Comparison of ENCODE assay signal across 8 mouse cellular contexts in the genomic region with DNA sequence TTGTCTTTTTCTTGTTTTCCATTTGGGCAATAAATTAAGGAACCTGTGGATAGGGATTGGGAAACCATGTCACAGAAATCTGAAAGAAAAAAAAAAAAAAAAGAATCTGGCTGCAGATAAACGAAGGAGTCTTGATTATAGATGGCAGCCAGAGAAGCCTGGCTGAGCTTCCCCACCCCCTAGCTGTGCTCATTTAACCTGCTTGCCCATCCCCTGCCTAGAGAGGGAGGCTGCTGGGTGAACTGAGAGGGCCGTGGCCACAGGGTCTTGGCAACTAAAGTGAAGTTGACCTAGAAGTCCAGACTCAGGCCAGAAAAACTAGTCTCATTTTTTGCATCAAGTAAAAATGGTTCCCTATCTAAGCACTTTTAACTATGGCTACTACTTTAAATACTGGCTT. TPM values are rescaled to one million over a fixed set of nuclear protein-coding genes. Genes with fewer than 3 reads are reported as not detected.
DNase-seq lines count a peak whose midpoint lies in the region; ATAC-seq lines count a peak whose summit lies in the region.

No protein-coding gene starts in this region.

- no peaks in the 10 kb centered on the region for H3K27me3 ChIP-seq in lung, embryonic 16.5 days (ENCODE audit: control insufficient read depth, insufficient read depth, low read depth, low read length)
- no peaks in the 10 kb centered on the region for H3K27me3 ChIP-seq in heart, embryonic 13.5 days (replicated peaks)
- no peaks in the 10 kb centered on the region for H3K27me3 ChIP-seq in limb, embryonic 12.5 days

- DNase-seq in lung, postnatal 4 days = no peak
- DNase-seq in retina, embryonic 14.5 days (ENCODE audit: low spot score) = peak; percentile 44
- DNase-seq in gastrocnemius, adult 18-20 months (ENCODE audit: low spot score) = no peak
- no peak for DNase-seq in layer of hippocampus, adult 18-20 months (ENCODE audit: low spot score in 2 of 2)

- peak overlapping the region; percentile 85 for H3K9ac ChIP-seq in lung, embryonic 16.5 days (ENCODE audit: low read length)
- H3K9ac ChIP-seq in heart, embryonic 13.5 days = peak overlapping the region; percentile 87
- peak overlapping the region; percentile 77 for H3K9ac ChIP-seq in limb, embryonic 12.5 days (replicated peaks)

- H3K4me1 ChIP-seq in lung, embryonic 16.5 days (replicated peaks; ENCODE audit: control insufficient read depth, insufficient read depth, low read length) = peaks cover 16% of the 10 kb centered on the region
- H3K4me1 ChIP-seq in brown adipose tissue, adult 24 weeks (ENCODE audit: control insufficient read depth, insufficient read depth, insufficient read length, low read length) = peaks cover 15% of the 10 kb centered on the region; the same call in 1 of the 2 replicates
- H3K4me1 ChIP-seq in heart, embryonic 13.5 days = peaks cover 58% of the 10 kb centered on the region
- H3K4me1 ChIP-seq in limb, embryonic 12.5 days (replicated peaks) = peaks cover 31% of the 10 kb centered on the region

- peak overlapping the region; percentile 76 for H3K4me3 ChIP-seq in lung, embryonic 16.5 days (ENCODE audit: low read length)
- peak overlapping the region; percentile 73 for H3K4me3 ChIP-seq in brown adipose tissue, adult 24 weeks (ENCODE audit: insufficient read depth, low read depth, low read length)
- H3K4me3 ChIP-seq in heart, embryonic 13.5 days = peak overlapping the region; percentile 60
- peak overlapping the region; percentile 61 for H3K4me3 ChIP-seq in limb, embryonic 12.5 days (replicated peaks)

- H3K9me3 ChIP-seq in lung, embryonic 16.5 days (ENCODE audit: control insufficient read depth, low read length) = no peaks in the 10 kb centered on the region
- no peaks in the 10 kb centered on the region for H3K9me3 ChIP-seq in heart, embryonic 13.5 days
- H3K9me3 ChIP-seq in limb, embryonic 12.5 days = no peaks in the 10 kb centered on the region

- H3K27ac ChIP-seq in lung, embryonic 16.5 days (ENCODE audit: low read length) = peak overlapping the region; percentile 98
- no peak overlapping the region for H3K27ac ChIP-seq in brown adipose tissue, adult 24 weeks (replicated peaks; ENCODE audit: low read depth, low read length)
- H3K27ac ChIP-seq in heart, embryonic 13.5 days (replicated peaks) = peak overlapping the region; percentile 95
- H3K27ac ChIP-seq in limb, embryonic 12.5 days = peak overlapping the region; percentile 97

- peak overlapping the region; percentile 99 for H3K4me2 ChIP-seq in lung, embryonic 16.5 days (ENCODE audit: low read depth, low read length)
- peak overlapping the region; percentile 83 for H3K4me2 ChIP-seq in heart, embryonic 13.5 days
- H3K4me2 ChIP-seq in limb, embryonic 12.5 days = peak overlapping the region; percentile 95

- ATAC-seq in lung, embryonic 16.5 days (ENCODE audit: low read depth) = no peak
- ATAC-seq in heart, embryonic 13.5 days (ENCODE audit: extremely low read depth, insufficient number of reproducible peaks, low FRiP score, low TSS enrichment) = no peak
- ATAC-seq in limb, embryonic 12.5 days (ENCODE audit: insufficient number of reproducible peaks, insufficient read depth, low FRiP score, low TSS enrichment, low read depth) = no peak

- peaks cover 11% of the 10 kb centered on the region for H3K36me3 ChIP-seq in lung, embryonic 16.5 days (ENCODE audit: control insufficient read depth, insufficient read depth, low read length)
- peaks cover 57% of the 10 kb centered on the region for H3K36me3 ChIP-seq in heart, embryonic 13.5 days
- H3K36me3 ChIP-seq in limb, embryonic 12.5 days = peaks cover 56% of the 10 kb centered on the region

- WGBS in lung, embryonic 16.5 days = 3% methylated on average over 2 of the region's 2 CpGs
- 9% methylated on average over 2 of the region's 2 CpGs for WGBS in heart, embryonic 13.5 days
- 8% methylated on average over 2 of the region's 2 CpGs for WGBS in limb, embryonic 12.5 days

RNA-seq across cellular contexts. Expression of a gene that starts 3.4 kb away (rescaled TPM):
- polyA plus RNA-seq in lung, embryonic 16.5 days (2015; fragmentation: Nextera tagmentation; extraction: Ambion mirVana) = 4.8 and 5.7 TPM in 2 replicates
- polyA plus RNA-seq in brown adipose tissue, adult 24 weeks (2012; ENCODE audit: insufficient read depth, insufficient read length, missing spikeins) = not detected in 2 replicates
- 65.3 and 66.9 TPM in 2 replicates for polyA plus RNA-seq in heart, embryonic 13.5 days (2015; fragmentation: Nextera tagmentation; extraction: Ambion mirVana)
- 3.3 and 3.4 TPM in 2 replicates for polyA plus RNA-seq in limb, embryonic 12.5 days (2016; fragmentation: Nextera tagmentation; extraction: Ambion mirVana)
- 1 to 10 TPM; 2.2 to 2.4 TPM for total RNA-seq in gastrocnemius, adult 18-20 months (2021)
- total RNA-seq in layer of hippocampus, adult 18-20 months (2021) = under 1 TPM; 0.20 to 0.30 TPM
